Mouse (Mus musculus) frontal cortex, postnatal 10 days (tissue): ENCODE measurements at regions not wholly inside any gene's neighbourhood (a gene's known extent, or its start where the extent isn't known, plus 50 kb on each side); places are given as distances from the start of the nearest gene placed in this dataset.
"Not testable (repeated sequence)": the region's sequence is repeated elsewhere in the genome, so short reads cannot be mapped to it uniquely, and the experiment has no call there.

Experiments used
- DNase-seq, 2 experiments: peaks; one replicate each; pipeline ENCODE4 v3.0.0; 2022; ENCODE audit warnings: low spot score in 2 of 2, mixed read lengths in 1 of 2

DNA sequence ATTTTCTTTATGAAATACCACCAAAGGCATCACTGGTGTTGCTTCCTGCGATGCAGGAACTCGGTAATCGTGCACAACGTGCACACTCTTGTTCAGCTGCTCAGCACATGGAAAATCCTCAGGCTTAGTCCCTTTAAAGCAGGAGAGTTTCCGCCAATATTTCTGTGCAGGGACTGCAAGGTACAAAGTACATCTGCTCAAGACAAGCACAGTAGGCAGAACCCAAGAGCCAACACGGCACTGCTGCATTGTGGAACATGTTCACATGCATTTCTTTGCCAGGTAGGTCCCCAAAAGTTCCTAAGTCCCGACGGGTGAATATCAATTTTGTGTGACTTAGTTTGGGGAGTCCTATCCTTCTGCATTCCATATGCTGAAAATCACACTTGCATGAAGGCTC, 808.0 kb upstream of the Pou3f3 start:
- no peak for DNase-seq

- DNase-seq, result no peak
Observed at GRCm38 (mm10) chr1:41888213-41888612, 807.4 kb upstream of the Pou3f3 start.

DNA sequence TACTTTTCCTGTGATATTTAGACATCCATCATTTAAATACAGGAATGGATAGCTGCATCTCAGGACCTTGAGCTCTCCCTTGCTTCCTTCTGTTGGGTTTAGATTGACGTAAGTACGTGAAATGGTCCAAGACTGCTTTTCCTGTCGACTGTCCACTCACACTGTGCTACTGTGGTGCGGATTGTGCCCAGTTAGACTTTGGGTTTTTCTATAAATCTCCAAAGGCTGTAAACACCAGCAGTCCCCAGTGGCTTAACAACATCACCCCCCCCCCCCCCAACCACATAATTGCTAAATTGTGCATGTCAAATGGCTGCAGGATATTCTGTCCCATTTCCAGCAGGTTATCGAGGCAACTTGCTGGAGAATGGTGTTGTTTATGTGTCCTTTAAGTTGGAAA, 806.6 kb upstream of the Pou3f3 start:
- DNase-seq, result no peak

DNA sequence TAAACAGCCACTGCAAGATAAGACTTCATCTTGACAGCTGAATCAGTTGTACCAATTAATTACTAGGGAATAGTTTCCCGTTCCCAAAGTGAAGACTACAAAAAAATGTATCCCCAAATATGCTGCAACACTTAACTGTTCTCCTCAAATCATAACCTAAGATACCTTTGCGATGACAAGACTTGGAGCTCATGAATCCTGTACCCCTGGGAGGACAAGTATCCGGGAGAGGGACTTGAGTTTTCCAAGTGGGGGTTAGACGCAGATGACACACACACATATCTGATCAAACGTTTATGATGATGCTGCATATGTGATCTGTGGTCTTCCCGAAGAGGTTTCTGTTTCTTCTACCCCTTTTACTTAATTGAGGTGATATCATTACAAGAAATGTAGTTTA, 805.6 kb upstream of the Pou3f3 start:
- no peak for DNase-seq

DNA sequence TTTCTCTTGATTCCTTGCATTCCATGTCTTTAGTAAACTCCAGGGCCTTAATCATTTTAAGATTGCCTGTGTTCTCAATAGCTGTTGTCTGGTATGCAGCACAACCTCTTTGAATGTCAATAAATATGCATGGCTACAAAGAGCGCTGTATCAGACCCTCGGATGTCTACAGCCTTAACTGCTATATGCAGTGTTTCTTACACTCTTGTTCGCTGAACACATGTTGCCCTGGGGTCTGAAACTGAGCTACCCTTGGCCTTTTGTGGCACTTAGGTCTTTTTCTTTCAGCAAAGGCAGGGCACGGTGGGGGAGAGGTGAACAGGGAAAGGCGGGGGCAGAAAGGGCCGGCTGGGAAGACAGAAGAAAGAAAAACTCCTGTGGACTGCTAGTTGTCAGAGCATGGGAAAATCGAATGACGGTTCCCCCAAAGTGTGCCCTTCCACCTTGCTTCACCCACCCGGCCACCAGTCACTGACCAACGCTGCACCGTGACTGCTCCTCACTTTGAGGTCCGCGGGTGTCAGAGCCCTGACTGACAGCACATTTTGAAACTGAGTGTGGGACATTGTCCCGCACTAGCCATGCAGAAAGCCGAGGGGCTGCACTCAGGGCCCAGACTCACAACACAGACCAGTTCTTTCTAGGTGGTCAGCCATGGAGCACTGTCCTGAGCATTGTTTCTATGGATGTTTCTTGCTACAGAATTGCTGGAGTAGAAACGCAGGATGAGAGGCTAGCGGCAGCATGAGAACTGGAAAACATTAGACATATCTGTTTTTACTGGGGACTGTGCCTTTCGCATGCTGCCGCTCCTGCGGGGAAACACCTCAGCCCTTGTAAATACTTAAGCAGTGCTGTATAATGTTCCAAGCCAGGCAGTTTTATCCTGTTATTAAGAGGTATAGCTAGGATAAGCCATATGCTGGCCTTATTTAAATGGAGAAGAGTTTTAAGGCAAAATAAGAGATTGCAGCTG, 804.6 kb upstream of the Pou3f3 start:
- no peak for DNase-seq

DNA sequence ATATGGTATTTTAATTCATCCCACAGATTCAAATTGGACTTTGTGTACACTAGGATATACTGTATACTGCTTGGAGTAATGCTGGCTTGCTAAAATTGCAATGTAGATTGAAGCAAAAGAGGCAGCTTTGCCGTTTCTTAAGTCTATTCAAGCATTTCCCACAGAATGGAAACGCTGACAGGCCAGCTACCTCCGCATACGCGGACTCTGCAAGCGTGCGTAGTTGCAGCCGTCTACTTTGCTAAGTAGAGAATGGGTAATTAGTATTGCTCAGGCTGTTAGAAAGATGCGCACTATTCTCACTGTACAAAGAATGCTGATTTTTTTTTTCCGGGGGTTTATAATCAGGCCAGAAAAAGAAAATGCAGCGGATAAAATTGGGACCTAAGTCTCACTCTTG, 803.8 kb upstream of the Pou3f3 start:
- DNase-seq, result no peak

- DNase-seq, result no peak
Observed at GRCm38 (mm10) chr1:41892376-41892775, 803.2 kb upstream of the Pou3f3 start.

DNA sequence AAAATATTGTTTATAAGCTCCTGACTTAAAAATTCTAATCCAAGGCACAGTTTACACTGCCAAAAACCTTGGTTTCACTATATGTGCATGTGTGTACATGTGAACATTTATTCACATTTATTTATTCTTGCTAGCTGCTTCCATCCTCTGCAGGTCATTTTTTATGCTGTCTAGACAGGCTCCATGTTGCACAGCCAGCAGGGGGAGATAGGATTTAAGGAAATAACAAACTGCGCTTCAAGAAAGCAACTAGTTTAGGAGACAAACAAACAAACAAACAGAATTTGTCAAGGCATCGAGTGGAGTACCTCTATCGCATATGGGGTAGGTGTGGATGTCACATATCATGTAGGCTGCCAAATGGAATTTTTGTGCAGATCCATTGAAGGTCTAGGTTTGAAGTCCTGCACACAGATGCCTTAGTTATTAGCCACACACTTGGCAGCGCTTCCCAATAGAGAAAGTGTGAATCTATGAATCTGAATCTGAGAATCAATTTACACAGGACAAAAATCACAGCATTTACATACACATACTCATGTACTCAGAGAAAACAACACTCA, 797.7 kb upstream of the Pou3f3 start:
- no peak for DNase-seq

DNA sequence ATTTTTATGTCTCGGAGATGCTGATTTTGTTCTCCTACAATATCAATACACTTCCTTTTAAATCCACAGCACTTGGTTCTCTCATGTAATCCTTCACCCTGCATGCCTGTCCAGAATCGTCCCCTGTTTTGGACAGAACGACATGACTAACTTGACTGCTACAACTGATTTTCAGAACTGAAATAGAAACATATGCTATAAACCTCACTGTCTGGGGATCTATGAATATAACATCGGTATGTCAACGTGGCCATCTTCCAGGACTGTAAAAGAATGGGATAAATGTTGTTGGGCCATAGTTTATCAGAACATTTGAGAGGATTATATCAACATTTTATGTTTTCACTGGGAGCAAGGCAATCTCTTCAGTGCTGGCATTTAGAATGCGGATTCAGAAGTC, 795.2 kb upstream of the Pou3f3 start:
- DNase-seq, result no peak

GRCm38 (mm10) chr1:41905971-41906370, 789.6 kb upstream of the Pou3f3 start:
- DNase-seq, result no peak

DNA sequence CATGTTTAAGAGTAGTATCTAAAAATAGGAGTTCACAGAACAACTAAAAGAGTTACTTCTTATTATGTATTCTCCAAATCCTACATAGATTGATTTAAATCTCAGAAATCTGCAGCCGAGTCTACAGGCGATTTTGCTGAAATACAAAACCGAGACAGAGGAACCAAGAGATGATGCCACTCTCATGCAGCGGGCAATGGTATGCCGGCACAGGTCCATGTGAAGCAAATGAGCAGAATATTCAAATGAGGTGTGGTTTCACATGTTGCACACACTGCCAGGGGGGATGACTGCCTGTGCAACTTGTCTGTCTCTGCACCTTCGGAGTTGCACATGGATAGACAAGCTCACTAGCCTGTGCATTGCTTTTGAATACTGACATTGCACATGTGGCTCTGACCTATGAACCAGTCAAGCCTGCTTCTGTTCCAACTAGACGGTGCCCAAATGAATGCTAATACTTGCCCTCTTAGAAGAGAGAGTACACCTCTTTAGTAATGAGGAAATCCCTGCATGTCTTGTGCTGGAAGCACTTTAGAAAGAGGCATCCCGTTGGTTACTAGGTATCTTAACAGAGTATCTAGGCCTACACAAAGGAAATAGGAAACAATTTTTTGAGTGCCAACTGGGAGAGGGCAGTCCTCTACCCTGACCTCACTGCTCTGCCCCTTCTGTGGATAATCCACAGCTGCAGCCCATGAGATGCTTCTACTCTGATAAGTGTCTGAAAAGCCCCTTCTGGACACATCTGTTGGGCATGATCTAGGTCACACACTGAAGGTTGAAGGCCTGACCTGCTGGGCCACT, 787.4 kb upstream of the Pou3f3 start:
- no peak for DNase-seq

- no peak for DNase-seq
Observed at GRCm38 (mm10) chr1:41908808-41909110, 786.8 kb upstream of the Pou3f3 start.

GRCm38 (mm10) chr1:41909799-41910198, 785.8 kb upstream of the Pou3f3 start:
- no peak for DNase-seq

GRCm38 (mm10) chr1:41916730-41917347, 778.7 kb upstream of the Pou3f3 start:
- DNase-seq, result no peak

GRCm38 (mm10) chr1:41917807-41918206, 777.8 kb upstream of the Pou3f3 start:
- not testable (repeated sequence) for DNase-seq

DNA sequence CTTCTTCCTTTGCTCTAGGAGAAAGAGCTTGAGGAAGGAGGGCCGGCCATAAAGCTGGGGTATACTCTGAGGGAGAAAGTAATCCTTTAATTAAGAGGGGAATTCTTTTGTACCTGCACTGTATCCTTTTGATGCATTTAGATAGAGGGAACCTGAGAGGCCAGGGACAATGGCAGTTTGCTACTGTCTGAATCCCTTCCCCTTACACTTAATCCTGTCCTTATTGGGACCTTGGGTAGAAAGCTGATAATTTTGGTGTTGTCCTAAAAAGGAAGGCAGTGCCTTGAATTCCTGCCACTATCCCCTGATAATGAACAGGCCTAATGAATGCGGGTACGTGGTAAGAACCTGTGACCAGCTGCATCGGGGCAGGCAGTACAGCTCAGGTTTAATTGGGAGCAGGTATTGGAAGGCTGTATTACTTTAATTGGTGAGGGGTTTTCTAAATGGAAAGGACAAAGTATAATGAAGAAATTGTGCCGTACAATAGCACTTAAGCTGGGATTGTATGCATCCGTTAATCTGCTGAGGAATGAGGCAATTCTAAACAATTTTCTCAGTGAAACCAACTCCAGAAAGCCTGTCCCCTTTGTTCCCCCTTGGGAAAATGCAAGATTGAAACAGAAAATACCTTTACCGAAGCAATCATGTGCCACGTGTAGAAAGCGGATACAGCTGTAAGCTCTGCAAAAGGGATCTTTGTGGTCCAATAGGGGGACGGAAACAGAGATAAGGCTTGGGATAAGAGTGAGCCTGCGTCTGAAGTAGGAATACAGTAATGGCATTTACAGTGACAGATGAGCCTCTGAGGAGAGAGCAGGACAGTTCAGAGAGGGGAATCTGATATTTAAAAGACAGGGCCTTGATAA, 776.9 kb upstream of the Pou3f3 start:
- DNase-seq, result no peak

GRCm38 (mm10) chr1:41933777-41934176, 761.8 kb upstream of the Pou3f3 start:
- no peak for DNase-seq

GRCm38 (mm10) chr1:41935912-41936478, 759.6 kb upstream of the Pou3f3 start:
- no peak for DNase-seq

DNA sequence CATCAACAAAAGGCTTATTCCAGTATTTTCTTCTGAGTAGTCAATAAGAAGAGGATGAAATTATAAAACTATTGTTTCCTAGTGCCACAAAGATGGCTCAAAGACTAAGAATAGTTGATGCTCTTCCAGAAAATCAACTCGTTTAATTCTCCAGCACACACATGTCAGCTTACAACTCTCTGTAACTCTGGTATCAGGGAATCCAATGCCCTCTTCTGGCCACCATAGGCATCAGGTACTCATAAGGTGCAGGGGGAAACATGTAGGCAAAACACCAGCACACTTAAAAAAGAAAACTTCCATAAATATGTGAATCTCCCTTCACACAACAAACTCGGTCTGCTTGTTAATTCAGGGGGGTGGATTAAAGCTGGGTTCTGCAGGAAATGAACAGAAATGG, 734.6 kb upstream of the Pou3f3 start:
- no peak for DNase-seq

- no peak for DNase-seq
Observed at GRCm38 (mm10) chr1:41981545-41981944, 714.0 kb upstream of the Pou3f3 start.

GRCm38 (mm10) chr1:42006235-42006634, 689.3 kb upstream of the Pou3f3 start:
- DNase-seq, result peak in 1 of 2 experiments; percentile 7
